Mouse (Mus musculus) cortical plate, adult 2 months (tissue): ENCODE data around the gene Cpa5. TPM values are rescaled to one million over a fixed set of nuclear protein-coding genes. Genes with fewer than 3 reads are reported as not detected.
A peak's percentile ranks its signal among the peaks of the same experiment; 100 is the strongest.

Source experiments
- H3K27ac ChIP-seq: fragments of 200-500 bp; 2 replicates; pipeline ENCODE4 v1.5.1; 2012; ENCODE audit warnings: low read length, control low read depth, inconsistent platforms; ENCODE audit not compliant: insufficient read depth
- H3K4me1 ChIP-seq: fragments of 200-500 bp; 2 replicates; pipeline ENCODE4 v1.6.1; 2011; ENCODE audit warnings: low read length; ENCODE audit not compliant: control insufficient read depth, insufficient read depth
- H3K4me3 ChIP-seq: fragments of 200-500 bp; 2 replicates; pipeline ENCODE4 v1.5.1; 2011; ENCODE audit warnings: mild to moderate bottlenecking, low read length, control low read depth; ENCODE audit not compliant: insufficient read depth
- CTCF ChIP-seq: fragments of 200-500 bp; IDR thresholded peaks from 2 replicates; pipeline ENCODE4 v1.5.1; 2011; ENCODE audit warnings: mild to moderate bottlenecking, control low read depth, low read length; ENCODE audit not compliant: insufficient read depth; ENCODE audit errors: extremely low read depth
- POLR2A ChIP-seq: fragments of 200-500 bp; IDR thresholded peaks from 2 replicates; pipeline ENCODE4 v1.6.1; 2011; ENCODE audit warnings: mild to moderate bottlenecking, low read length, control low read depth; ENCODE audit not compliant: insufficient read depth; ENCODE audit errors: extremely low read depth
- polyA plus RNA-seq: library from polyadenylated mRNA; depleted of rRNA; stranded (reverse); fragments of >200 nt; gene quantifications from 2 replicates; pipeline ENCODE4 v1.2.3, GENCODE M21; 2012; rRNA removed

Gene Cpa5
- 0.08 and 0.09 TPM in 2 replicates for polyA plus RNA-seq

- H3K27ac ChIP-seq = no peak within 1 kb of the TSS
- no peak for TF ChIP-seq CTCF
- no peak for TF ChIP-seq POLR2A
- no peaks in the 10 kb centered on the region for H3K4me1 ChIP-seq
Observed at GRCm38 (mm10) chr6:30610710-30611109, at the start of gene Cpa5. Gene Cpa5 (plus strand): TSS chr6:30611010.

GRCm38 (mm10) chr6:30562132-30562531 lies 48.7 kb upstream of the Cpa5 start:
- Histone ChIP-seq H3K4me3 (no peak overlapping the region), H3K4me1 (no peaks in the 10 kb centered on the region), H3K27ac (no peak overlapping the region)
- TF ChIP-seq CTCF (no peak), POLR2A (no peak)

More at GRCm38 (mm10) chr6:30610710-30611109, at the start of gene Cpa5:
- H3K4me3 ChIP-seq = no peak within 1 kb of the TSS

GRCm38 (mm10) chr6:30563575-30563974 lies 47.2 kb upstream of the Cpa5 start:
- H3K4me1 ChIP-seq = no peaks in the 10 kb centered on the region
- H3K4me3 ChIP-seq = no peak overlapping the region
- H3K27ac ChIP-seq = no peak overlapping the region
- TF ChIP-seq POLR2A (no peak), CTCF (no peak)

- Histone ChIP-seq H3K4me1 (no peaks in the 10 kb centered on the region; the same call in 1 of the 2 replicates), H3K4me3 (no peak overlapping the region), H3K27ac (no peak overlapping the region)
- TF ChIP-seq POLR2A = no peak
- TF ChIP-seq CTCF = no peak
Observed at GRCm38 (mm10) chr6:30564051-30564450, 46.8 kb upstream of the Cpa5 start.

- no peak within 1 kb of the TSS for H3K27ac ChIP-seq
- H3K4me3 ChIP-seq = no peak within 1 kb of the TSS
- TF ChIP-seq POLR2A = no peak
- TF ChIP-seq CTCF = no peak
- peaks cover 15% of the 10 kb centered on the region for H3K4me1 ChIP-seq
Observed at GRCm38 (mm10) chr6:30568069-30568468, 42.7 kb upstream of the Cpa5 start, which contains the start of gene Cpa4. Gene Cpa4 (plus strand): TSS chr6:30568369.

GRCm38 (mm10) chr6:30569331-30569730 lies 41.5 kb upstream of the Cpa5 start:
- TF ChIP-seq POLR2A (no peak; the same call in 1 of the 2 replicates), CTCF (no peak)
- peaks cover 16% of the 10 kb centered on the region for H3K4me1 ChIP-seq
- H3K27ac ChIP-seq = peak overlapping the region; percentile 68
- H3K4me3 ChIP-seq = no peak overlapping the region

GRCm38 (mm10) chr6:30570012-30570411 lies 40.8 kb upstream of the Cpa5 start:
- peaks cover 16% of the 10 kb centered on the region for H3K4me1 ChIP-seq
- peak overlapping the region; percentile 68 for H3K27ac ChIP-seq
- H3K4me3 ChIP-seq = no peak overlapping the region
- TF ChIP-seq CTCF (no peak), POLR2A (no peak)

GRCm38 (mm10) chr6:30572456-30573311 lies 38.1 kb upstream of the Cpa5 start:
- Histone ChIP-seq H3K4me1 (peaks cover 16% of the 10 kb centered on the region), H3K4me3 (no peak overlapping the region)

GRCm38 (mm10) chr6:30573380-30573779 lies 37.4 kb upstream of the Cpa5 start:
- Histone ChIP-seq H3K4me3 (no peak overlapping the region), H3K4me1 (peaks cover 16% of the 10 kb centered on the region), H3K27ac (peak overlapping the region; percentile 43; the same call in 1 of the 2 replicates)
- TF ChIP-seq POLR2A (no peak), CTCF (no peak)

More at GRCm38 (mm10) chr6:30572456-30573311, 38.1 kb upstream of the Cpa5 start:
- no peak for TF ChIP-seq POLR2A
- no peak for TF ChIP-seq CTCF
- H3K27ac ChIP-seq = peak overlapping the region; percentile 43; the same call in 1 of the 2 replicates

- Histone ChIP-seq H3K27ac (no peak overlapping the region), H3K4me1 (peaks cover 12% of the 10 kb centered on the region), H3K4me3 (no peak overlapping the region)
- no peak for TF ChIP-seq POLR2A
- TF ChIP-seq CTCF = no peak
Observed at GRCm38 (mm10) chr6:30574945-30575344, 35.9 kb upstream of the Cpa5 start.
